Mouse (Mus musculus) C2C12 (cell line): ENCODE results near the gene Svs2. TPM values are rescaled to one million over a fixed set of nuclear protein-coding genes. Genes with fewer than 3 reads are reported as not detected.
"Not testable (repeated sequence)": the region's sequence is repeated elsewhere in the genome, so short reads cannot be mapped to it uniquely, and the experiment has no call there.

ENCODE experiments used
- H3K27me3 ChIP-seq: one replicate; pipeline ENCODE4 v1.6.1; 2011; ENCODE audit not compliant: control insufficient read depth, insufficient read depth, insufficient read length
- H3K36me3 ChIP-seq: one replicate; pipeline ENCODE4 v1.6.1; 2011; ENCODE audit not compliant: control insufficient read depth, insufficient read depth
- H3K4me3 ChIP-seq: one replicate; pipeline ENCODE4 v1.5.1; 2011; ENCODE audit warnings: mild to moderate bottlenecking, control low read depth; ENCODE audit not compliant: poor library complexity, insufficient read depth, severe bottlenecking
- H3K79me2 ChIP-seq: one replicate; pipeline ENCODE4 v1.6.1; 2011; ENCODE audit not compliant: control insufficient read depth, insufficient read depth
- H3K79me3 ChIP-seq: one replicate; pipeline ENCODE4 v1.6.1; 2011; ENCODE audit warnings: low read depth, control low read depth
- H3ac ChIP-seq: one replicate; pipeline ENCODE3; 2011; ENCODE audit warnings: low read depth; ENCODE audit not compliant: control insufficient read depth, insufficient read length
- CEBPB ChIP-seq: IDR thresholded peaks from one replicate; pipeline ENCODE4 v1.6.1; 2011; ENCODE audit warnings: low read depth, mild to moderate bottlenecking, control low read depth, moderate library complexity
- CTCF ChIP-seq: IDR thresholded peaks from one replicate; pipeline ENCODE4 v1.5.1; 2011; ENCODE audit not compliant: control insufficient read depth, insufficient read depth, insufficient read length
- FOSL1 ChIP-seq: IDR thresholded peaks from one replicate; pipeline ENCODE4 v1.8.0; 2011; ENCODE audit warnings: mild to moderate bottlenecking, low read length; ENCODE audit not compliant: poor library complexity, insufficient read depth, severe bottlenecking
- MAX ChIP-seq: IDR thresholded peaks from one replicate; pipeline ENCODE4 v1.6.1; 2011; ENCODE audit warnings: mild to moderate bottlenecking, control low read depth
- MYOD1 ChIP-seq: IDR thresholded peaks from one replicate; pipeline ENCODE4 v1.6.1; 2011; ENCODE audit warnings: low read depth; ENCODE audit not compliant: control insufficient read depth, insufficient read length
- MYOG ChIP-seq: IDR thresholded peaks from one replicate; pipeline ENCODE4 v1.6.1; 2011; ENCODE audit not compliant: control insufficient read depth, insufficient read length; ENCODE audit errors: extremely low read depth
- USF1 ChIP-seq: IDR thresholded peaks from one replicate; pipeline ENCODE4 v1.6.1; 2011; ENCODE audit warnings: low read depth, mild to moderate bottlenecking, control low read depth, moderate library complexity
- long read RNA-seq, 2 experiments: library from polyadenylated mRNA; unstranded; transcript quantifications; one replicate each; pipeline ENCODE4 v2.0.0; 2019 to 2020
- polyA plus RNA-seq: library from polyadenylated mRNA; unstranded; fragments of >200 nt; fragmentation: generic; extraction: Trizol; gene quantifications from one replicate; pipeline ENCODE4 v1.2.1, GENCODE M21; 2012; ENCODE audit warnings: missing spikeins

Gene Svs2
- not detected for polyA plus RNA-seq
- long read RNA-seq, experiment 1, result 0 reads
- long read RNA-seq, experiment 2, result 0 reads

DNA sequence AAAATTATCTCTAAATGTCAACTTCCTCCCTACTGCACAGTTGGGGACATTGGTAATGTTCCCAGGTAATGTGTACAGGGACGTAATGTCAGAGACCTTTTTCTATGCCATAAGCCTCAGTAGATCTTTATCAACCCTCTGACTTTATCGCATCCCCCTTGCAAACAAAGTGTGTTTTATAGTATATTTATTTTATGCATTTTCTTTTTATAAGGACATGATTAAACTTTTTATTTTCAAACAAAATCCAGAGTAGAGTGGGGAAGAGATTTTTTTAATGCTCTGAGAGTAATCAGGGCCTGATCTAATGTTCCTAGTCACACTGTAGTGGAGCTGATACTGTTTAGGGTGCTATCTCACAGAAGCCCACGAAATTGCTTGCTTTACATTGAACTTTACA lies at the start of gene Svs2:
TSS of gene Svs2 (minus strand) at position 101 of the 400 bp plus-strand sequence.
- H3K27me3 ChIP-seq, result peaks cover 11% of the 10 kb centered on the region
- no peaks in the 10 kb centered on the region for H3K36me3 ChIP-seq
- no peaks in the 10 kb centered on the region for H3K79me3 ChIP-seq
- no peak for TF ChIP-seq MYOG
- TF ChIP-seq USF1, result no peak
- no peak for TF ChIP-seq CEBPB
- H3K79me2 ChIP-seq, result no peaks in the 10 kb centered on the region
- no peak within 1 kb of the TSS for H3K4me3 ChIP-seq
- no peak within 1 kb of the TSS for H3ac ChIP-seq

DNA sequence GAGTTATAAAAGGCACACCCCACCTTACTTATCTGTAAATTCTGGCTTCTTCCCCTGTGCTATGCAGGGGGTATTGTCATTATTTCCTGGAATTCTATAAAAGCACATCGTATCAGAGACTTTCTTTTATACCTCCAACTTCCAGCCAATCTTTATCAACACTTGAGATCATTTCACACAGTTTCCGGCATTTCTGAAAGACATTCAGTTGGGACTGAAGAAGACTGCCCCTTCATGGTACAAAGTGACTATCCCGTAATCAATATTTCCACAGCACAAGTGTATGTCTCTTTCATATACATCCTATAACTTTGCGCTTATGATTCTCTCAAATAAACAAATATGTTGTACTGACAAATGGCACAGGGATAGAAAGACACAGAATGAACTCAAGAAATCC lies 40.1 kb upstream of the Svs2 start, which contains the start of gene Svs4:
TSS of gene Svs4 (minus strand) at position 101 of the 400 bp plus-strand sequence.
- Histone ChIP-seq H3K79me3 (no peaks in the 10 kb centered on the region), H3ac (no peak within 1 kb of the TSS), H3K36me3 (no peaks in the 10 kb centered on the region), H3K79me2 (no peaks in the 10 kb centered on the region), H3K27me3 (no peaks in the 10 kb centered on the region), H3K4me3 (no peak within 1 kb of the TSS)
- TF ChIP-seq MYOD1, result no peak
- TF ChIP-seq FOSL1, result no peak
- TF ChIP-seq CEBPB, result no peak
- TF ChIP-seq MAX, result no peak
- no peak for TF ChIP-seq MYOG
- no peak for TF ChIP-seq USF1
- no peak for TF ChIP-seq CTCF

DNA sequence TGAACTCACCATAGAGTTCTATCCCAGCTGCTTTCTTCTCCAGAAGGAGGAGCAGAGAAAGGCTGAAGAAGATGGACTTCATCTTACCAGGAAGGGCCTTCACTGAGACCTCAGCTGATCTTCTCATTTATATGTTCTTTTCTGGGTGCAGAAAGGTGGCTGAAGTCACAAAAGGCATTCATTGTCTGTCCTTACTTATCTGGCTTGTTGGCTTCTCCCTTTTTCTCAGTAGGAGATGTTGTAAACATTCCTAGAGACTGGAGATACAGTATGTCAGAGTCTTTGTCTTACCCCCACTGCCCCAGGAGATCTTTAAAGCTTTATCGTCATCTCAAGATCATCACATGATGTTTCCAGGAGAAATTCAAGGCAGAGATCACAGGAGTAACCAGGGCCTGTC lies 18.3 kb upstream of the Svs2 start, which contains the start of gene Svs3b:
TSS of gene Svs3b (minus strand) at position 101 of the 400 bp plus-strand sequence.
- H3K36me3 ChIP-seq, H3K4me3 ChIP-seq, H3K27me3 ChIP-seq, H3ac ChIP-seq, H3K79me2 ChIP-seq, H3K79me3 ChIP-seq: not testable (repeated sequence)

DNA sequence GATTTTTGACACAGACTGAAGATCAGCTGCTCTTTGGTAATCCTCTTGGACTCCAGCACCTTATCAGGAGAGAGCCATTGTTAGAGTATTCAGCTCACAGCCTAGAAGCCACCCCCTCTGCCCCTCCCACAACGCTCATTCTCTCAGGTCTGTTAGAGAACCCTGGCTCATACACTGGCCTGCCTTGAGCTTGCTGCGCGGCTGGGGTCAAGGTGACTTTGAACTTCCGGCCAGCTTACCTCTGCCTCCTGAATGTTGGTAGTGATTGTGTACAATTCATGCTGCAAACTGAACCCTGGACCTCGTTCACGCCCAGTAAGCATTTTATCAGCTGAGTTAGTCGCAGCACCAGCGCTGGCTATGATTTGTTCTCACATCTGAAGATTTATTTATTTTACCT lies 5.6 kb downstream of the Svs2 start:
- Histone ChIP-seq H3K4me3 (no peak overlapping the region), H3K79me3 (no peaks in the 10 kb centered on the region), H3ac (no peak overlapping the region), H3K79me2 (no peaks in the 10 kb centered on the region), H3K36me3 (no peaks in the 10 kb centered on the region), H3K27me3 (peaks cover 12% of the 10 kb centered on the region)
- TF ChIP-seq FOSL1 (no peak), CEBPB (no peak), CTCF (no peak), MAX (no peak), MYOG (no peak), MYOD1 (no peak), USF1 (no peak)

DNA sequence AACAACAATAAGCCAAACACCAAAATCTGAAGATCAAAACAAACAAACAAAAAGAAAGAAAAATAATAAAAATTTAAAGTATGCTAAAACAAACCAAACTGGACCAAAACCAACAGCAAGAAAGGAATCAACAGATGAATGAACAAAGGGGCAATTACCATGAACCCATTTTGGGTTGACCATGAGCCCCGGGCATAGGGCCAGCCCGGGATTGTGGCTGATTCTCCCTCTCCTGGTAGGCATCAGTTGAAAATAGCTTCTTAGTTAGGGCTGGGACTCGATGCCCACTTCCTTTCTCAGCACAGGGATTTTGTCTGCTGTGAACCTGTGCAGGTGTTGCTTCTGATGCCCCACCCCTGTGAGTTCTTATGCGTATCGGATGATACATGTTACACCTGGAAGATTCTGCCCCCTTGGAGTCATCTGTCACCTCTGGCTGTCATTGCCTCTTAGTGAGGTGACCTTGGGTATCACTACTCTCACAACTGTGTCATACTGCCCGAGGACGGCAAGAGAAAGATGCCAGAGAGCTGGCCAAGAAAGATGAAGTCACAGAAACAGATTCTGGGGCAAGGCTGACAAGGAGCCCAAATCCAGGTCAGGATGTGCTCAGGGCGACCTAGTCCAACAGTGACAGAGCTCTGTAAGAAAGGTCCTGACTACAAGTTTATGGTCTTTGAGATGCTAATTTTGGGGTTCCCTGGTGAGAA lies 9.8 kb downstream of the Svs2 start:
- no peaks in the 10 kb centered on the region for H3K79me2 ChIP-seq
- no peak overlapping the region for H3ac ChIP-seq
- H3K27me3 ChIP-seq, result peaks cover 8% of the 10 kb centered on the region
- no peak overlapping the region for H3K4me3 ChIP-seq
- H3K36me3 ChIP-seq, result no peaks in the 10 kb centered on the region
- no peaks in the 10 kb centered on the region for H3K79me3 ChIP-seq
- TF ChIP-seq MAX (no peak), USF1 (no peak), CTCF (no peak), CEBPB (no peak), MYOG (no peak), MYOD1 (no peak), FOSL1 (no peak)

DNA sequence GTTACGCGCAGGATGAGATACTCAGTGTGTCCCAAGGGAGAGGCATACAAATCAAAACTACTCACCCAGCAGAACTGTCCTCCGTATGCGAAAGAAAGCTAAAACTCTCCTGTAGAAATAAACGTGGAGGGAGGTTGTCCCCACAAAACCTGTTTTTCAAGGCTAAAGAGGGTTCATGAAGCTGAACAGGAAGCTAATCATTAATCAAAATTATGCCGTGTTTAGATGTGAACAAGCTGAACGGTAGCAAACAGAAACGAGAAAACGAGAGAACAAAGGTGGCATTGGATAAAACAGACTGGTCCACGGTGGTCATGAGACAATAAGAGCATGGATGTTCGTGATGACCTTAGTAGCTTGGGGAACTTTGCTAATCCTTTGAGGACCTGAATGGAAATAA lies 16.7 kb downstream of the Svs2 start, which contains the start of gene Wfdc15b:
TSS of gene Wfdc15b (minus strand) at position 139 of the 400 bp plus-strand sequence.
- Histone ChIP-seq H3ac (no peak within 1 kb of the TSS), H3K79me2 (no peaks in the 10 kb centered on the region), H3K4me3 (no peak within 1 kb of the TSS), H3K36me3 (no peaks in the 10 kb centered on the region), H3K79me3 (no peaks in the 10 kb centered on the region), H3K27me3 (peaks cover 41% of the 10 kb centered on the region)
- TF ChIP-seq FOSL1, result no peak
- no peak for TF ChIP-seq CTCF
- no peak for TF ChIP-seq MYOD1
- no peak for TF ChIP-seq CEBPB
- no peak for TF ChIP-seq MAX
- no peak for TF ChIP-seq MYOG
- no peak for TF ChIP-seq USF1
